Mouse (Mus musculus) activated CD4-positive, CD25-positive, alpha-beta regulatory T cell, adult 9 weeks (primary cell): ENCODE data around the gene St13. TPM values are rescaled to one million over a fixed set of nuclear protein-coding genes. Genes with fewer than 3 reads are reported as not detected.

ENCODE experiments used
- polyA plus RNA-seq: library from polyadenylated mRNA; unstranded; fragments of 100-300 nt; shearing (Covaris generic); gene quantifications from one replicate; pipeline ENCODE4 v1.2.1, GENCODE M21; 2017

The St13 gene
- polyA plus RNA-seq: 189 TPM

GRCm38 (mm10) chr15:81399638-81400315 lies at the start of gene St13, which contains the start of gene Xpnpep3:
Gene St13 (minus strand): TSS chr15:81400077.
Gene Xpnpep3 (plus strand): TSS chr15:81400138.

GRCm38 (mm10) chr15:81408199-81408598 lies 8.3 kb upstream of the St13 start, which contains the start of gene Dnajb7:
Gene Dnajb7 (minus strand): TSS chr15:81408299.

GRCm38 (mm10) chr15:81360345-81361021 lies 39.4 kb downstream of the St13 start, which contains the start of gene Slc25a17:
Gene Slc25a17 (minus strand): TSS chr15:81360812.

Other genes with a start within 250 kb of the St13 start
- 113 TPM for gene Mrtfa, start 209.3 kb downstream of the St13 start, polyA plus RNA-seq
- not detected for gene Mchr1, start 164.6 kb downstream of the St13 start, polyA plus RNA-seq
- 63.8 TPM for gene Slc25a17, start 39.3 kb downstream of the St13 start, polyA plus RNA-seq
- 9.7 TPM for gene Xpnpep3, start 61 bp upstream of the St13 start, polyA plus RNA-seq
- gene Dnajb7, start 8.2 kb upstream of the St13 start, polyA plus RNA-seq: 0.73 TPM
- 361 TPM for gene Rbx1, start 66.2 kb upstream of the St13 start, polyA plus RNA-seq
- 33.8 TPM for gene Ep300, start 185.3 kb upstream of the St13 start, polyA plus RNA-seq